ENCODE assay signal across 24 mouse cellular contexts in the genomic region with DNA sequence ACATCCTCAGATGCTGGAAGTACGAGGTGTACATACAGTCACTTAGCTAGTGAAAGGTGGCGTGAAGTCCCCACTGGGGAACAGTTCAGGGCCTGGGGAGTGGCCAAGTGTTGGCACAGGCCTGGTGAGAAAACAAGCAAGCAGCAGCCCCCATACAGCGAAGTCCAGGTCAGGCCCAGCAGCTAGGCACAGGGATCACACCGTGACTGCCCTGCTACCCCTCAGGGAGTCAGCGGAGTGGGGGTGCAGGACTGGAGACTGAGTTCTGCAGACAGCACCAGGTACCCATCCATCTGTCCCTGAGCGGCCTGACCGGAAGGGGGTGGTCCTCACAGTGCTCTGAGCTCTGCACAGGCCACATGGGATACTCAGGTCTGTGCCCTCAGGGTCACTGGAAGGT.
"Had no signal": no experiment of that assay in that cellular context is flagged by ENCODE, and none has a peak within 500 bp of the region (broad histone marks: within the 10 kb centered on the region; RNA-seq: fewer than 3 reads in every experiment).

No protein-coding gene starts in this region.

- H3K27me3 ChIP-seq: limb, embryonic 13.5 days; liver, embryonic 12.5 days; liver, embryonic 15.5 days; lung, embryonic 15.5 days; midbrain, embryonic 13.5 days; neural tube, embryonic 12.5 days; neural tube, embryonic 15.5 days had no signal

- H3K4me2 ChIP-seq: limb, embryonic 13.5 days; liver, embryonic 12.5 days; liver, embryonic 15.5 days; lung, embryonic 15.5 days; midbrain, embryonic 13.5 days; neural tube, embryonic 12.5 days; neural tube, embryonic 15.5 days had no signal

- H3K9me3 ChIP-seq: limb, embryonic 10.5 days; limb, embryonic 13.5 days; liver, embryonic 12.5 days; liver, embryonic 15.5 days; lung, embryonic 15.5 days; megakaryocyte, embryonic 14.5 days; midbrain, embryonic 10.5 days; midbrain, embryonic 13.5 days; neural tube, embryonic 12.5 days; neural tube, embryonic 15.5 days had no signal

- H3K4me3 ChIP-seq: layer of hippocampus, adult 2 months; limb, embryonic 10.5 days; limb, embryonic 13.5 days; liver, embryonic 12.5 days; liver, embryonic 15.5 days; lung, embryonic 15.5 days; megakaryocyte, embryonic 14.5 days; midbrain, embryonic 10.5 days; midbrain, embryonic 13.5 days; neural tube, embryonic 12.5 days; neural tube, embryonic 15.5 days had no signal

- H3K9ac ChIP-seq: limb, embryonic 13.5 days; liver, embryonic 12.5 days; liver, embryonic 15.5 days; lung, embryonic 15.5 days; midbrain, embryonic 13.5 days; neural tube, embryonic 12.5 days; neural tube, embryonic 15.5 days had no signal

- ATAC-seq: liver, embryonic 12.5 days; midbrain, embryonic 13.5 days; midbrain, embryonic 16.5 days had no signal

- H3K36me3 ChIP-seq: liver, embryonic 12.5 days; liver, embryonic 15.5 days; lung, embryonic 15.5 days had no signal

- H3K27ac ChIP-seq: kidney, postnatal 0 days; layer of hippocampus, adult 2 months; limb, embryonic 10.5 days; limb, embryonic 13.5 days; liver, embryonic 12.5 days; liver, embryonic 15.5 days; lung, embryonic 15.5 days; midbrain, embryonic 10.5 days; midbrain, embryonic 13.5 days; neural tube, embryonic 12.5 days; neural tube, embryonic 15.5 days had no signal

- H3K4me1 ChIP-seq: limb, embryonic 13.5 days; liver, embryonic 12.5 days; liver, embryonic 15.5 days; lung, embryonic 15.5 days; midbrain, embryonic 10.5 days; midbrain, embryonic 13.5 days; neural tube, embryonic 12.5 days; neural tube, embryonic 15.5 days had no signal

- DNase-seq: kidney, adult 2 months; kidney, postnatal 25 days; layer of hippocampus, adult 9-11 months; liver; lung, adult 18-20 months; lung, postnatal 10 days; lung, postnatal 36 days; retina, postnatal 1 day; right cerebral cortex, postnatal 25 days; thymus, adult 2 months; thymus, postnatal 25 days had no signal
